Mouse (Mus musculus) T-helper 2 cell (primary cell): ENCODE measurements around the gene Polr3f.

Experiments used
- in situ Hi-C: fragments of 300-600 bp; cut with MboI, MseI; formaldehyde crosslinking; loops from one replicate; pipeline ENCODE4 v1.15.1; 2025; ENCODE audit warnings: high pct_unique_total_duplicates

Polr3f gene

GRCm38 (mm10) chr2:144588723-144589122 is 61.2 kb downstream of the Polr3f start:
- in situ Hi-C loops, result no loop called here
